Mouse (Mus musculus) intestine, postnatal 0 days (tissue): Measurements from ENCODE around the gene Adra1b. TPM values are rescaled to one million over a fixed set of nuclear protein-coding genes. Genes with fewer than 3 reads are reported as not detected.

ENCODE experiments used
- ATAC-seq: fragments of 200-750 bp; cut with Nextera tagmentation; 2 replicates; pipeline ENCODE4 v1.8.0; 2017; ENCODE audit warnings: mild to moderate bottlenecking, moderate TSS enrichment, moderate library complexity
- H3K27ac ChIP-seq: fragments of 300-500 bp; sonication (generic); 2 replicates; pipeline ENCODE4 v1.5.1; 2014; ENCODE audit warnings: mild to moderate bottlenecking, low read depth, low read length, moderate library complexity
- H3K27me3 ChIP-seq: fragments of 300-500 bp; sonication (generic); replicated peaks from 2 replicates; pipeline ENCODE4 v1.6.1; 2014; ENCODE audit warnings: low read length, mixed read lengths; ENCODE audit not compliant: control insufficient read depth, insufficient read depth
- H3K36me3 ChIP-seq: fragments of 300-500 bp; sonication (generic); 2 replicates; pipeline ENCODE4 v1.6.1; 2014; ENCODE audit warnings: mild to moderate bottlenecking, moderate library complexity; ENCODE audit not compliant: control insufficient read depth, insufficient read depth
- H3K4me1 ChIP-seq: fragments of 300-500 bp; sonication (generic); replicated peaks from 2 replicates; pipeline ENCODE4 v1.6.1; 2014; ENCODE audit warnings: antibody characterized with exemption, low read length, mixed read lengths; ENCODE audit not compliant: control insufficient read depth, insufficient read depth
- H3K4me2 ChIP-seq: fragments of 300-500 bp; sonication (generic); replicated peaks from 2 replicates; pipeline ENCODE4 v1.6.1; 2014; ENCODE audit warnings: low read depth, mild to moderate bottlenecking, moderate library complexity
- H3K4me3 ChIP-seq: fragments of 300-500 bp; sonication (generic); 2 replicates; pipeline ENCODE4 v1.5.1; 2014; ENCODE audit warnings: low read depth, low read length
- H3K9ac ChIP-seq: fragments of 300-500 bp; sonication (generic); 2 replicates; pipeline ENCODE4 v1.6.1; 2014; ENCODE audit warnings: mild to moderate bottlenecking, low read depth, low read length
- H3K9me3 ChIP-seq: fragments of 300-500 bp; sonication (generic); 2 replicates; pipeline ENCODE4 v1.6.1; 2016; ENCODE audit warnings: mixed run types; ENCODE audit not compliant: control insufficient read depth
- CTCF ChIP-seq: sonication (generic); IDR thresholded peaks from 2 replicates; pipeline ENCODE4 v1.5.1; 2016; ENCODE audit warnings: low read depth, mild to moderate bottlenecking, control low read depth, antibody characterized with exemption, moderate library complexity
- WGBS: fragments of 180-500 bp; shearing (Covaris S2); extraction: QIAGEN DNeasy Blood & Tissue Kit; methylation state at CpG from one replicate; pipeline ENCODE4 v1.1.7; 2014; 5-methylcytosine and 5-hydroxymethylcytosine counted together
- polyA plus RNA-seq: library from polyadenylated mRNA; unstranded; fragments of >200 nt; fragmentation: Nextera tagmentation; extraction: Ambion mirVana; gene quantifications from 2 replicates; pipeline ENCODE4 v1.2.1, GENCODE M21; 2015

Adra1b gene
- polyA plus RNA-seq, 1 experiment from 2014 or later = 0.27 TPM

DNA sequence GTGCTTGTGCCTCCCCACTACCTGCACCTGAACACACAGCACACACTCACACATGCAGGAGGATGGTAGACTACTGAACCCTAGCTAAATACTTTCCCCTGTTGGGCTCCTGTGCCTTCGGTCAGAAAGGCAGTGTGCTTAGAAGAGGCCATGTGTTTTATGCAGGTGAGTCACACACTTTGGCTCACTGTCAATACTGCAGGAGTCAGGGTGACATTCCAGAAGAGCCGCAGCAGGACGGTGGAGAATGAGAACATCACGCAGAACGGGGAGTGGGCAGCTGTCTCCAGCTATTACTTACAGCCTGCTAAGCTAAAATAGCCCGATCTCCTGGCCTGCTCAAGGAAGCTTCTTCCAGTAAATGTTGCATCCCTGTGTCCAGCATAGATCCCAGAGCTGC lies 32.5 kb upstream of the Adra1b start:
- TF ChIP-seq CTCF = no peak
- no peaks in the 10 kb centered on the region for H3K9me3 ChIP-seq
- 52% methylated on average over 6 of the region's 6 CpGs for WGBS
- H3K4me3 ChIP-seq = no peak overlapping the region
- H3K36me3 ChIP-seq = no peaks in the 10 kb centered on the region
- no peak overlapping the region for H3K9ac ChIP-seq
- ATAC-seq = no peak
- no peak overlapping the region for H3K27ac ChIP-seq
- no peaks in the 10 kb centered on the region for H3K4me1 ChIP-seq
- no peak overlapping the region for H3K4me2 ChIP-seq
- H3K27me3 ChIP-seq = no peaks in the 10 kb centered on the region

DNA sequence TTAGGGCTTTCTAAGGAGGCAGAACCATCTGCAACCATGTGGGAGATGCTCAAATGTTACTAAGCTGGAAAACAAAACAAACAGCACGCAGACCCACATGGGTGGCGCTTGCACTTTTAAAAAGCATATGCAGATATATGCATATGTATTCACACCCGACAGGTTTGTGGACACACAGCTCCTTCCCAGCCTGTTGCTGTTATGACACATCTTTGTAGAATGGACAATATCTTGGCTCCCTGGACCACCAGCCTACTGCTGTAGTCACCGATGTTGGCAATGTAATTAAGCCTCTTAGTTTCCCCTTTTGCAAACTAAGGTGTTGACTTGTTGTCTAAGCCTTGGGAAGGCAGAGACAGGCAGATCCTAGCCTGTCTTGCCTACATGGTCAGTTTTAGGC lies 32.0 kb upstream of the Adra1b start:
- Histone ChIP-seq H3K4me3 (no peak overlapping the region), H3K4me2 (no peak overlapping the region), H3K4me1 (no peaks in the 10 kb centered on the region), H3K9me3 (no peaks in the 10 kb centered on the region), H3K27me3 (no peaks in the 10 kb centered on the region), H3K27ac (no peak overlapping the region), H3K9ac (no peak overlapping the region), H3K36me3 (no peaks in the 10 kb centered on the region)
- 86% methylated on average over 4 of the region's 4 CpGs for WGBS
- no peak for TF ChIP-seq CTCF
- no peak for ATAC-seq

DNA sequence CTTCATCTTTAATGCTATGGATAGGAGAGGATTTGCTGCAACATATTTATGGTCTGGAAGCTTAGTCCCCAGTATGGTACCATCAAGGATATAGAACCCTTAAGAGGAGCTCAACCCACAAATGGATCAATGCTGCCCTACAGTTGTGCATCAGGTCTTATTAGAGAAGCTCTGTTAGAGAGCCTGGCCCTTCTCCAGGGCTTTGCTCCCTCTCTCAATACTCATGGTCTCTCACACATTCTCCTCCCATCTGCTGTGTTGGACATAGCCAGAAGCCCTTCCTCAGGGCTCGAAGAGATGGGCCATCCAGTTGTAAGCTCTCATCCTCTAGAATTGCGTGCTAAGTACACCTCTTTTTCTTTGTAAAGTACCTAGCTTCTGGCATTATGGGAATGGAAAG lies 29.2 kb upstream of the Adra1b start:
- H3K4me1 ChIP-seq = no peaks in the 10 kb centered on the region
- H3K9me3 ChIP-seq = no peaks in the 10 kb centered on the region
- H3K36me3 ChIP-seq = no peaks in the 10 kb centered on the region
- no peaks in the 10 kb centered on the region for H3K27me3 ChIP-seq
- no peak for TF ChIP-seq CTCF
- H3K27ac ChIP-seq = no peak overlapping the region
- H3K4me3 ChIP-seq = no peak overlapping the region
- ATAC-seq = no peak
- H3K9ac ChIP-seq = no peak overlapping the region
- H3K4me2 ChIP-seq = no peak overlapping the region
- WGBS = 94% methylated on average over 2 of the region's 2 CpGs

DNA sequence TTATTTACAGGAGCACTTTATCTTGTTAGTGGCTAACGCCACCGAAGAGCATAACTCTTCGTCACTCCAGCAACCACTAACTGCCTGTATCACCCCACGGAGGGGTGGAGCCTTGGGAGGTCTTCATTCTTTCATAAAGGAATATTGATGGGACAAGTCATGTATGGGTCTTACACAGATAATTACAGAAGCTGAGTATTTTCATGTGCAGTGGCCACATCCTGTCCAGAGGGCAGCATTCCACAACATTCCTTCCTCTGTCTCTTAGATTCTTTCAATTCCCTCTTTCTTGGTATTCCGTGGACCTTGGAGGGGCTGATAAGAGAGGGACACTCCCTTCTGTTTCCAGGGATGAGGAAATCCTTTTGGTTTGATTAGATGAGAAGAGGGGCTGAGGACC lies 28.7 kb upstream of the Adra1b start:
- Histone ChIP-seq H3K9ac (no peak overlapping the region), H3K36me3 (no peaks in the 10 kb centered on the region), H3K4me1 (no peaks in the 10 kb centered on the region), H3K9me3 (no peaks in the 10 kb centered on the region), H3K4me2 (no peak overlapping the region), H3K27me3 (no peaks in the 10 kb centered on the region), H3K4me3 (no peak overlapping the region), H3K27ac (no peak overlapping the region)
- WGBS = 49% methylated on average over 5 of the region's 5 CpGs
- no peak for ATAC-seq
- peak; percentile 7; the same call in 1 of the 2 replicates for TF ChIP-seq CTCF

GRCm38 (mm10) chr11:43929178-43929577 lies 28.2 kb upstream of the Adra1b start:
- Histone ChIP-seq H3K9me3 (no peaks in the 10 kb centered on the region), H3K36me3 (no peaks in the 10 kb centered on the region), H3K9ac (no peak overlapping the region), H3K4me2 (peak overlapping the region; percentile 30), H3K27ac (no peak overlapping the region), H3K27me3 (no peaks in the 10 kb centered on the region), H3K4me1 (no peaks in the 10 kb centered on the region), H3K4me3 (no peak overlapping the region)
- peak; percentile 71 for ATAC-seq
- 25% methylated on average over 5 of the region's 5 CpGs for WGBS
- no peak for TF ChIP-seq CTCF

DNA sequence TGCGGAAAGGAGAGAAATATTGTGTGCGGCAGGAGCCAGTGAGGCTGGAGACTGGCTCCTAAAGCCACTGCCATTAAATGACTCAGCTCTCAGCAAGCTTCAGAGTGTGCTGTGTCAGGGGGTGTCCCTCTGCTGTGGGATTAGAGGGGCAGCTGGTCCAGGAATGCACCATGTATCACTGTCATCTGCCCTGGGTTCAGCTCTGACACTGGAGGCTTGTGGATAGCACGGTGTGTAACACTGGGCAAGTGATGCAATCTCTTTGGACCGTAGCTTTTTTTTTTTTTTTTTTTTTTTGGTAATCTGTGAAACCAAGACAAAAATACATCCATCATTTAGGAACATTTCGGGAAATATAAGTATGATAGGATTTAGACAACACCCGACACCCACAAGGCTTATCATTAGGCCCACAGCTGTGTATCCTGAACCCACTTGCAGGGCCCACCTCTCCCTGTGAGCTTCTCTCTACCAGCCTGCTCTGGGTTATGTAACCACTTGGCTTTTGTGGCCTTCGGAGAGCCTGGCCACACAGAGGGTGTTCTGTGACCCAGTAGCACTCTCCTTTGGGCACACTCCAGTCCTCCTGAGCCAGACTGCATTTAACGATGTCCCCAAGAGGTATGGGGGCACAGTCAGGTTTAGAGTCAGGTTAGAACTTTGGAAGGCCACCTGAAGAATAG lies 26.3 kb upstream of the Adra1b start:
- Histone ChIP-seq H3K27ac (no peak overlapping the region), H3K27me3 (no peaks in the 10 kb centered on the region), H3K4me1 (no peaks in the 10 kb centered on the region), H3K4me2 (no peak overlapping the region), H3K9me3 (no peaks in the 10 kb centered on the region), H3K9ac (no peak overlapping the region), H3K36me3 (no peaks in the 10 kb centered on the region), H3K4me3 (no peak overlapping the region)
- no peak for TF ChIP-seq CTCF
- WGBS = 86% methylated on average over 8 of the region's 8 CpGs
- no peak for ATAC-seq

GRCm38 (mm10) chr11:43926163-43926562 lies 25.2 kb upstream of the Adra1b start:
- no peak overlapping the region for H3K27ac ChIP-seq
- H3K4me1 ChIP-seq = no peaks in the 10 kb centered on the region
- 71% methylated on average over 6 of the region's 6 CpGs for WGBS
- no peak overlapping the region for H3K4me2 ChIP-seq
- TF ChIP-seq CTCF = no peak
- no peak overlapping the region for H3K4me3 ChIP-seq
- H3K9ac ChIP-seq = no peak overlapping the region
- no peaks in the 10 kb centered on the region for H3K27me3 ChIP-seq
- no peaks in the 10 kb centered on the region for H3K36me3 ChIP-seq
- no peak for ATAC-seq
- H3K9me3 ChIP-seq = no peaks in the 10 kb centered on the region
